Mouse (Mus musculus): Measurements from ENCODE around the gene Akap10. TPM values are rescaled to one million over a fixed set of nuclear protein-coding genes. Genes with fewer than 3 reads are reported as not detected.
A peak's percentile ranks its signal among the peaks of the same experiment; 100 is the strongest.

Akap10 gene
- 10 to 100 TPM; 36.1 to 37.6 TPM for total RNA-seq (2021)
- long read RNA-seq, transcript Akap10-202 (15 exons, 3,874 nt), result major isoform, 22 of 27 reads
- long read RNA-seq, partial matches to known transcripts, result 2 of 27 reads
- long read RNA-seq, other reads (novel, unspliced or antisense), result 3 of 27 reads

GRCm38 (mm10) chr11:61930098-61930517 lies at the start of gene Akap10:
Gene Akap10, minus strand, starts transcription at chr11:61930252.
- peak; percentile 93 to 97 for DNase-seq (ENCODE audit: low spot score in 2 of 2)

GRCm38 (mm10) chr11:61975783-61976182 lies 45.7 kb upstream of the Akap10 start:
- DNase-seq (ENCODE audit: low spot score in 2 of 2), result no peak

GRCm38 (mm10) chr11:61974106-61974707 lies 44.2 kb upstream of the Akap10 start:
- DNase-seq (ENCODE audit: low spot score in 2 of 2), result no peak

DNA sequence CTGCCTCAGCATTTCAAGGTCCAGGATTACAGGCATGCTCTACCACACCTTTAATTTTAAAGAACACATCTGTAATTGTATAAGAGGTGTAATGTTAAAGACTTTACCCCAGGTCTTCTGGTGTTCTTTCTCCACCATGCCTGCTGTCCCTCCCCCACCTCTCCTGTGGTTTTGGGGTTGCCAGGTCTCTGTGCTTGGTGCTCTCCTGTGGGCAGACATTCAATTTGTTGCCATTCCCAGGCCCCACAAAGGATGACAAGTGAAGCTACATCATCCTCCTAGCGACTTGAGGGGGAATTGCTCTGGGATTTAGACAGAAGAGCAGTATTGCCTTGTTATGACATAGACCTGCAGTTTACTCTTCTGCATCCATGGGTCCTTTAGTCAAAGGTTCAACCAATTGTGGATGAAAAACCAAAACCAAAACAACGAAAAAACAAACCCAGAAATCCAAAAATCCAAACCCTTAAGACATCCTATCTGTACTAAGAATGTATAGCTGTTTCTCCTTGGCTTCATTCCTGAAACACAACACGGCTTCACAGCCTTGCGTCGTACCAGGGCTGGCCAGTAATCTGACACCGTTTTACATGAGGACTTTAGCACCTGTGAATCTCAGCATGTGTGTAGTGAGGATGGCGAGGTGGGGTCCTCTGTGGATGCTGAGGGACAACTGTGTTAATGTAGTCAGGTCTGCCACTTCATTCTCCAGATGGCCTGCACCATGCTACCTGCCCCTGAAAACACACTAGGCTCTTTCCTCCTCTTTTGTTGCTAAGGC lies 41.6 kb upstream of the Akap10 start:
- no peak for DNase-seq (ENCODE audit: low spot score in 2 of 2)

GRCm38 (mm10) chr11:61970901-61971300 lies 40.8 kb upstream of the Akap10 start:
- no peak for DNase-seq (ENCODE audit: low spot score in 2 of 2)

DNA sequence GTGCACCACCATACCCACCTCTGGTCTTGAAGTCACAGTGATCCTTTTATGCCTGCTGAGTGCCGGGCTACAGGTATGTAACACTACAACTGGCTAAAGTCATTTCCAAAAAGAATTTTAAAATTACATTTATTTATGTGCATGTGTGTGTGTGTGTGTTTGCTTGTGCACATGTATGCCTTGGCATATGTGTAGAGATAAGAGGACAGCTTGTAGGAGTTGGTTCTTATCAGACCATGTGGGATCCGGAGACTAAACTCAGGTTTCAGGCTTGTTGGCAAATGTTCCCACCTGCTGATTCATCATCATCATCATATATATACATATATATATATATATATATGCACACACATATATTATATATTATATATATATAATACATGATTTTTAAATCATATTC lies 38.8 kb upstream of the Akap10 start:
- DNase-seq (ENCODE audit: low spot score in 2 of 2), result no peak

DNA sequence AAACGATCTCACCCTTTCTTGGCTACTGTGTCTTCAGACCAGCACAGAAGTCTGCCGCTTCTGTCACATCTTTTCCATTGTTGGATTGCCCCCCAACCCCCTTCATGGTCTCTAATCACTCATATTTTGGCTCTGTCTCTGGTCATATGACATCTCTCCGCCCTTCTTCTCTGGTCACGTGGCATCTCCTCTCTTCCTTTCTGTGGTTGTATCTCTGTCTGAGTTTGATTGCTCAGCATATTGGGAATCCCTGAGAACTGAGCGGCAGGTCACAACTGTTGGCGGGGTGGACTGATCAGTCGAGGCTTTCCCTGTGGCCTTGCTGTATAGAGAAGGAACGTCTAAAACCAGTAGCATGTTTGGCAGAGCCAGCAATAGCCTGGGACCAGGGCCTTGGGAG lies 37.0 kb upstream of the Akap10 start:
- DNase-seq (ENCODE audit: low spot score in 2 of 2), result no peak

DNA sequence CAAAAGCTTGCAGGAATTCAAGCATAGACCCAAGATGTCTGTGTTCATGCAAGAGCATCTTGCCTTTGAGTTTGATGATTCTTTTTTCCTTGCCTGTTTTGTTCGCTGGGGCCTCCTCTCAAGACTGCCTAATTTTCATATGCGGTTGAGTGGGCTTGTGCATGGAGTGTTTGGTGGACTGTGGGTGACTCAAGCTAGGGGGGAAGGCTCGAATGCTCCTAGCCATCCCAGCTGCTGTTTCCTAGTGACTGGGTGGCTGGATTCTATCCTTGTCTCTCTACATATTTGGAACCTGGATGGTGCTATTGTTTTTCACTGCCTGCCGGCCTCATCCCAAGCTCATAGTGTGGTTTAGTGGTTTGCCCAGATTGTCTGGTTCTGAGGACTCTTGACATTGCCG lies 34.6 kb upstream of the Akap10 start:
- no peak for DNase-seq (ENCODE audit: low spot score in 2 of 2)

DNA sequence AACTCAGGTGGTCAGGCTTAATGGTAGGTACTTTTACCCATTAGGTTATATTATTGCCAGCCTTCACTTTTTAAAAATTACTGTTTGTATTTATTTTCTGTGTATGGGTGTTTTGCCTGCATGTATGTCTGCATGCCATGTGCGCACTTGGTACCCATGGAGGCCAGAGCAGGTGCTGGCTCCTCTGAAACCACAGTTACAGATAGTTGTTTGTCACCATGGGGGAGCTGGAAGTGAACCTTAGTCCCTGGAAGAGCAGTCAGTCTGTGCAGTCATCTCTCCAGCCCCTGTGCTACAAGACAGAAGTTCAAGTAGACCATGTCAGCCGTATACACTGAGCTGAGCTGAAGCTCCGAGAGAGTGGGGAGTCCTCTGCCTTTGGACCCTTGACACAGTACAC lies 33.1 kb upstream of the Akap10 start:
- no peak for DNase-seq (ENCODE audit: low spot score in 2 of 2)

- DNase-seq (ENCODE audit: low spot score in 2 of 2), result no peak
Measured at GRCm38 (mm10) chr11:61962684-61963083, 32.6 kb upstream of the Akap10 start.

GRCm38 (mm10) chr11:61960096-61960495 lies 30.0 kb upstream of the Akap10 start:
- no peak for DNase-seq (ENCODE audit: low spot score in 2 of 2)

GRCm38 (mm10) chr11:61958706-61959105 lies 28.7 kb upstream of the Akap10 start:
- peak in 1 of 2 experiments; percentile 39 for DNase-seq (ENCODE audit: low spot score in 2 of 2)

- peak; percentile 16 to 67 for DNase-seq (ENCODE audit: low spot score in 2 of 2)
Measured at GRCm38 (mm10) chr11:61957296-61957813, 27.3 kb upstream of the Akap10 start.

GRCm38 (mm10) chr11:61956572-61957295 lies 26.7 kb upstream of the Akap10 start, which contains the start of gene Specc1:
Gene Specc1, plus strand, starts transcription at chr11:61956763.
- DNase-seq (ENCODE audit: low spot score in 2 of 2), result peak; percentile 91 to 96

GRCm38 (mm10) chr11:61955951-61956350 lies 25.9 kb upstream of the Akap10 start:
- DNase-seq (ENCODE audit: low spot score in 2 of 2), result no peak

GRCm38 (mm10) chr11:61955136-61955535 lies 25.1 kb upstream of the Akap10 start:
- no peak for DNase-seq (ENCODE audit: low spot score in 2 of 2)

- peak; percentile 75 to 91 for DNase-seq (ENCODE audit: low spot score in 2 of 2)
Measured at GRCm38 (mm10) chr11:61950632-61951031, 20.6 kb upstream of the Akap10 start.

DNA sequence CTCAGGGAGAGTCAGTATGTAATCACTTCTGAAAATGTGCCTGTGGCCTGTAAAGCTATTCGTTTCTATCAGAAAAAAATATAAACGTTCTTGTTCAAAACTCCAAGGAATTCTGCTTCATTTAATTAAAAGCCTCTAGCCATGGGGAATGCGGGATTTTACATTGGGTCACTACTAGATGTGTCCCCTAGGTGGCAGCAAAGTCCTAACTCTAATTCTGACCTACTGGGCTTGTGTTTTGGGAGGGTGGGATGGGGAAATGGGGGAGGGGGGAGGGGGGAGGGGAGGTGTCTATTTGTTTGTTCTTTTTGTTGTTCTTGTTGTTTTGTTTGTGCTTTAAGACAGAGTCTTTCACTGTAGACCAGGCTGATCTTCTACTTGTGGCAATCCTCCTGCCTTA lies 19.3 kb upstream of the Akap10 start:
- DNase-seq (ENCODE audit: low spot score in 2 of 2), result peak; percentile 39 to 83

GRCm38 (mm10) chr11:61946608-61947007 lies 16.6 kb upstream of the Akap10 start:
- DNase-seq (ENCODE audit: low spot score in 2 of 2), result no peak

DNA sequence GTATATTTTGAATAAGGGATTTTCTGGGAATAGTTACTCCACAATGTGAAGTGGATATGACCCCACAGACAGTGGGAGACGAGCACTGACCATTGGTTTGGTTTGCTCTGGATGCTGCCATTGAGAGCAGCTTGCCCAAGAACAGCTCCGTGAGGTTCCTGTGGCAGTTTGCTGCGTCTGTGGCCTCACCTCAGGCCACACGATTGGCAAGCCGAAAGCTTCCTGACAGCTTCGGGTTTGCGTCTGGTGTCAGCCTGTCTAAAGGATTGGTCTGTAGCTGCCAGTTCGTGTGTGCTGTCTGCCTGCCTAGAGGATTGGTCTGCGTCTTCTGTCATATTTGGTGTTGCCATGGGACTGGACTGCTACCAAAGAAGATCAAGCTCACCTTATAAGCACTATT lies 14.4 kb upstream of the Akap10 start:
- no peak for DNase-seq (ENCODE audit: low spot score in 2 of 2)

GRCm38 (mm10) chr11:61942903-61943302 lies 12.9 kb upstream of the Akap10 start:
- no peak for DNase-seq (ENCODE audit: low spot score in 2 of 2)

DNA sequence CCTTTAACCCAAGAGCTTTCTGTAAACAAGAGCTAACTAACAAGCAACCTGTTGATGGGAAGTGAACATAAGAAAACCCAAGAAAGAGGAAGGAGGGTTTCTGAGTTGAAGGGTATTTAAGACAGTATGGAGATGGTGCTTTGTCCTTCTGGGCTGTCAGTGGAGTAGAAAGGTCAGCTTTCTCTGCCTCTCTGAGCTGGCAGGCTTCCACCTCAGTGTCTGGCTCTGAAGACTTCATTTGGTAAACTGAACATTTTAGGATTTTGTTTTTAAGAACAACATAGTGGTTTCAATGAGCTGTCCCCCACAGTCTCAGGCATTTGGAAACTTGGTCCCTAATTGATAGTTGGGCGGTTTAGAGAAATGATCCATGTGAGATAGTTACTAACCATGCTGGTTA lies 7.7 kb upstream of the Akap10 start:
- no peak for DNase-seq (ENCODE audit: low spot score in 2 of 2)

Data from layer of hippocampus, adult 18-20 months (tissue).